Mouse (Mus musculus) ES-Bruce4 (cell line): ENCODE results near the gene Zfp36l1.

Experiments
- CTCF ChIP-seq: IDR thresholded peaks from one replicate; pipeline ENCODE4 v1.8.1; 2011; ENCODE audit warnings: low read depth, low read length
- EP300 ChIP-seq: IDR thresholded peaks from 2 replicates; pipeline ENCODE4 v1.6.1; 2011; ENCODE audit warnings: low read depth, low read length; ENCODE audit not compliant: insufficient read depth
- POLR2A ChIP-seq: IDR thresholded peaks from one replicate; pipeline ENCODE4 v1.8.1; 2011; ENCODE audit warnings: low read length; ENCODE audit not compliant: insufficient read depth

- TF ChIP-seq CTCF, result no peak
- TF ChIP-seq EP300, result no peak
- no peak for TF ChIP-seq POLR2A
Observed at GRCm38 (mm10) chr12:80068016-80068415, 44.8 kb downstream of the Zfp36l1 start.
